In genomic region chr1:172053541-172054440, GRCm38 (mm10) we compare ENCODE assay signal across 9 mouse cellular contexts. TPM values are rescaled to one million over a fixed set of nuclear protein-coding genes. Genes with fewer than 3 reads are reported as not detected.
DNase-seq lines count a peak whose midpoint lies in the region; ATAC-seq and TF ChIP-seq lines count a peak whose summit lies in the region.
"Had no signal": no experiment of that assay in that cellular context is flagged by ENCODE, and none has a peak within 500 bp of the region (broad histone marks: within the 10 kb centered on the region; RNA-seq: fewer than 3 reads in every experiment).

No protein-coding gene starts in this region.

- H3K9ac ChIP-seq in ES-E14 (ENCODE audit: insufficient read depth, low read depth, low read length, poor library complexity, severe bottlenecking): peak overlapping the region; percentile 64
- peak overlapping the region; percentile 50 for H3K9ac ChIP-seq in limb, embryonic 14.5 days (ENCODE audit: low read depth, low read length, severe bottlenecking)
- peak overlapping the region; percentile 44 for H3K9ac ChIP-seq in stomach, embryonic 16.5 days (ENCODE audit: low read length)

- H3K9me3 ChIP-seq in ES-E14 (ENCODE audit: control insufficient read depth, insufficient read depth, low read depth, low read length): no peaks in the 10 kb centered on the region
- no peaks in the 10 kb centered on the region for H3K9me3 ChIP-seq in forebrain, embryonic 10.5 days
- H3K9me3 ChIP-seq in limb, embryonic 14.5 days (ENCODE audit: control insufficient read depth, low read length): no peaks in the 10 kb centered on the region
- H3K9me3 ChIP-seq in stomach, embryonic 16.5 days (replicated peaks; ENCODE audit: control insufficient read depth, low read length): no peaks in the 10 kb centered on the region

- in situ Hi-C loops in ES-E14 (cut with MboI; ENCODE audit: low sequenced_read_pairs in 2 of 2, unreplicated experiment in 2 of 2): no loop called here

- peak; percentile 87 for DNase-seq in heart, adult 11 months
- no peak for DNase-seq in heart, postnatal 25 days (ENCODE audit: low spot score)
- DNase-seq in ES-E14 (ENCODE audit: low read depth, low spot score) (no peak), adipocyte (ENCODE audit: low spot score) (no peak)
- no peak for DNase-seq in forebrain, embryonic 10.5 days (ENCODE audit: extremely low spot score, low spot score)
- no peak for DNase-seq in limb, embryonic 14.5 days (ENCODE audit: low spot score)
- DNase-seq in thymus, postnatal 36 days: no peak

- H3K27ac ChIP-seq in ES-E14 (ENCODE audit: insufficient read depth, low read depth, low read length, poor library complexity, severe bottlenecking): no peak overlapping the region
- H3K27ac ChIP-seq in forebrain, embryonic 10.5 days: peak overlapping the region; percentile 81
- H3K27ac ChIP-seq in limb, embryonic 14.5 days (replicated peaks; ENCODE audit: low read depth, low read length): no peak overlapping the region
- no peak overlapping the region for H3K27ac ChIP-seq in stomach, embryonic 16.5 days (ENCODE audit: low read length)

- 3% methylated on average over 42 of the region's 42 CpGs for WGBS in forebrain, embryonic 10.5 days
- 2% methylated on average over 35 of the region's 42 CpGs for WGBS in limb, embryonic 14.5 days
- 4% methylated on average over 42 of the region's 42 CpGs for WGBS in stomach, embryonic 16.5 days

- ATAC-seq in limb, embryonic 14.5 days (ENCODE audit: low FRiP score, low read depth): no peak
- no peak; the same call in 1 of the 2 replicates for ATAC-seq in stomach, embryonic 16.5 days (ENCODE audit: insufficient read depth, low FRiP score)

- peak overlapping the region; percentile 61 to 64 for H3K4me3 ChIP-seq in ES-E14 (ENCODE audit: insufficient read depth in 1 of 2, low read depth in 1 of 2, low read length in 2 of 2, poor library complexity in 1 of 2, severe bottlenecking in 1 of 2)
- peak overlapping the region; percentile 54 for H3K4me3 ChIP-seq in forebrain, embryonic 10.5 days
- H3K4me3 ChIP-seq in limb, embryonic 14.5 days (replicated peaks; ENCODE audit: low read length): peak overlapping the region; percentile 36
- peak overlapping the region; percentile 37 for H3K4me3 ChIP-seq in stomach, embryonic 16.5 days (replicated peaks; ENCODE audit: low read length)

- H3K36me3 ChIP-seq in ES-E14 (ENCODE audit: control insufficient read depth, insufficient read depth, low read length, poor library complexity, severe bottlenecking): no peaks in the 10 kb centered on the region
- H3K36me3 ChIP-seq in forebrain, embryonic 10.5 days (replicated peaks): no peaks in the 10 kb centered on the region
- H3K36me3 ChIP-seq in limb, embryonic 14.5 days (ENCODE audit: control insufficient read depth, insufficient read depth, low read length): no peaks in the 10 kb centered on the region
- no peaks in the 10 kb centered on the region for H3K36me3 ChIP-seq in stomach, embryonic 16.5 days (ENCODE audit: control insufficient read depth, insufficient read depth, low read length)

- peak overlapping the region; percentile 63 for H3K4me2 ChIP-seq in limb, embryonic 14.5 days (replicated peaks; ENCODE audit: low read depth, low read length, severe bottlenecking)
- H3K4me2 ChIP-seq in stomach, embryonic 16.5 days (ENCODE audit: low read depth, low read length): peak overlapping the region; percentile 57

- peaks cover 70% of the 10 kb centered on the region for H3K27me3 ChIP-seq in forebrain, embryonic 10.5 days (ENCODE audit: poor library complexity, severe bottlenecking)
- H3K27me3 ChIP-seq in limb, embryonic 14.5 days (ENCODE audit: control insufficient read depth, insufficient read depth, low read length): peaks cover 43% of the 10 kb centered on the region
- H3K27me3 ChIP-seq in stomach, embryonic 16.5 days (ENCODE audit: control insufficient read depth, insufficient read depth, low read length): peaks cover 20% of the 10 kb centered on the region
- H3K27me3 ChIP-seq: CH12.LX had no signal

- H3K4me1 ChIP-seq in ES-E14 (ENCODE audit: control insufficient read depth in 2 of 2, insufficient read depth in 2 of 2, low read length in 2 of 2, poor library complexity in 1 of 2): peaks cover 1 to 10% of the 10 kb centered on the region in 2 experiments; a peak in 1 of 4 replicates
- peaks cover 43% of the 10 kb centered on the region for H3K4me1 ChIP-seq in forebrain, embryonic 10.5 days
- peaks cover 10% of the 10 kb centered on the region; the same call in 1 of the 2 replicates for H3K4me1 ChIP-seq in limb, embryonic 14.5 days (ENCODE audit: control insufficient read depth, insufficient read depth, low read length)
- H3K4me1 ChIP-seq in stomach, embryonic 16.5 days (ENCODE audit: control insufficient read depth, insufficient read depth, low read length): no peaks in the 10 kb centered on the region; the same call in 1 of the 2 replicates

- no peak for TF ChIP-seq POLR2A in limb, embryonic 14.5 days (IDR thresholded peaks at IDR 0.05; ENCODE audit: borderline replicate concordance, extremely low read depth, insufficient read depth, insufficient read length)

- intact Hi-C loops in heart, postnatal 25 days (cut with DNase I): no loop called here

TF ChIP-seq in ES-E14, 5 proteins besides CTCF, POLR2A, EP300 and RAD21:
- TF ChIP-seq ZNF384 (IDR thresholded peaks at IDR 0.05; ENCODE audit: low read depth, low read length): no peak
- TF ChIP-seq HCFC1 (IDR thresholded peaks at IDR 0.05; ENCODE audit: borderline replicate concordance, insufficient read depth, low read length): no peak
- no peak for TF ChIP-seq CHD2 (IDR thresholded peaks at IDR 0.05; ENCODE audit: low read depth, low read length)
- TF ChIP-seq ZC3H11A (IDR thresholded peaks at IDR 0.05; ENCODE audit: borderline replicate concordance, low read depth, low read length): no peak
- TF ChIP-seq MAFK (IDR thresholded peaks at IDR 0.05; ENCODE audit: insufficient read depth, low read depth, low read length): no peak

RNA-seq across cellular contexts. Expression of gene Nhlh1, which starts 3.6 kb away (rescaled TPM):
- total RNA-seq in heart, postnatal 25 days (2021): not detected
- not detected in 2 replicates for total RNA-seq in ES-E14 (2012; rRNA removed)
- 1.6 and 2.7 TPM in 2 replicates for polyA plus RNA-seq in forebrain, embryonic 10.5 days (2016; fragmentation: Nextera tagmentation; extraction: Ambion mirVana)
- 0.25 and 0.41 TPM in 2 replicates for polyA plus RNA-seq in limb, embryonic 14.5 days (2012; rRNA removed)
- polyA plus RNA-seq in limb, embryonic 14.5 days (2014; fragmentation: Nextera tagmentation; extraction: Ambion mirVana): not detected in 2 replicates
- not detected in 2 replicates for polyA plus RNA-seq in stomach, embryonic 16.5 days (2015; fragmentation: Nextera tagmentation; extraction: Ambion mirVana)
- total RNA-seq: CH12.LX had no signal

RNA-seq across cellular contexts. Expression of gene Vangl2, which starts 25.5 kb away (rescaled TPM):
- total RNA-seq in heart, postnatal 25 days (2021): 1 to 10 TPM; 1.5 to 2.4 TPM
- 25.3 and 46.0 TPM in 2 replicates for total RNA-seq in ES-E14 (2012; rRNA removed)
- polyA plus RNA-seq in forebrain, embryonic 10.5 days (2016; fragmentation: Nextera tagmentation; extraction: Ambion mirVana): 40.6 and 41.7 TPM in 2 replicates
- polyA plus RNA-seq in limb, embryonic 14.5 days (2012; rRNA removed): 29.4 and 35.6 TPM in 2 replicates
- 15.6 and 19.1 TPM in 2 replicates for polyA plus RNA-seq in limb, embryonic 14.5 days (2014; fragmentation: Nextera tagmentation; extraction: Ambion mirVana)
- 9.7 and 10.6 TPM in 2 replicates for polyA plus RNA-seq in stomach, embryonic 16.5 days (2015; fragmentation: Nextera tagmentation; extraction: Ambion mirVana)

RNA-seq across cellular contexts. Expression of gene Copa, which starts 28.5 kb away (rescaled TPM):
- 100 to 1,000 TPM; 104 to 113 TPM for total RNA-seq in heart, postnatal 25 days (2021)
- total RNA-seq in ES-E14 (2012; rRNA removed): 64.7 and 91.5 TPM in 2 replicates
- polyA plus RNA-seq in forebrain, embryonic 10.5 days (2016; fragmentation: Nextera tagmentation; extraction: Ambion mirVana): 176 TPM in 2 replicates
- polyA plus RNA-seq in limb, embryonic 14.5 days (2012; rRNA removed): 187 and 191 TPM in 2 replicates
- polyA plus RNA-seq in limb, embryonic 14.5 days (2014; fragmentation: Nextera tagmentation; extraction: Ambion mirVana): 230 and 247 TPM in 2 replicates
- polyA plus RNA-seq in stomach, embryonic 16.5 days (2015; fragmentation: Nextera tagmentation; extraction: Ambion mirVana): 238 and 260 TPM in 2 replicates

RNA-seq across cellular contexts. Expression of gene Ncstn, which starts 28.8 kb away (rescaled TPM):
- 10 to 100 TPM; 42.8 to 44.4 TPM for total RNA-seq in heart, postnatal 25 days (2021)
- total RNA-seq in ES-E14 (2012; rRNA removed): 40.5 and 59.6 TPM in 2 replicates
- 91.6 and 95.3 TPM in 2 replicates for polyA plus RNA-seq in forebrain, embryonic 10.5 days (2016; fragmentation: Nextera tagmentation; extraction: Ambion mirVana)
- 137 and 161 TPM in 2 replicates for polyA plus RNA-seq in limb, embryonic 14.5 days (2012; rRNA removed)
- polyA plus RNA-seq in limb, embryonic 14.5 days (2014; fragmentation: Nextera tagmentation; extraction: Ambion mirVana): 98.4 and 103 TPM in 2 replicates
- polyA plus RNA-seq in stomach, embryonic 16.5 days (2015; fragmentation: Nextera tagmentation; extraction: Ambion mirVana): 132 and 145 TPM in 2 replicates
